Mouse (Mus musculus) kidney, adult 10 weeks (tissue): ENCODE measurements around the gene Wnt10b. TPM values are rescaled to one million over a fixed set of nuclear protein-coding genes. Genes with fewer than 3 reads are reported as not detected.

Experiments used
- polyA plus RNA-seq: library from polyadenylated mRNA; stranded (reverse); fragments of 350-450 nt; fragmentation: Illumina TruSeq; extraction: RNeasy Lipid Tissue Mini Kit (QIAGEN cat#74804); gene quantifications from one replicate; pipeline ENCODE4 v1.2.3, GENCODE M21; 2014; ENCODE audit warnings: low read depth, low replicate concordance

Wnt10b gene
- not detected for polyA plus RNA-seq

GRCm38 (mm10) chr15:98777762-98778161, at the start of gene Wnt10b:
Wnt10b (minus strand) TSS chr15:98778150.

GRCm38 (mm10) chr15:98809390-98809789, 31.4 kb upstream of the Wnt10b start, which contains the start of gene Ddn:
Ddn (minus strand) TSS chr15:98809490.

GRCm38 (mm10) chr15:98789661-98790535, 11.9 kb upstream of the Wnt10b start, which contains the start of gene Wnt1:
Wnt1 (plus strand) TSS chr15:98789857.

GRCm38 (mm10) chr15:98762670-98763529, 15.1 kb downstream of the Wnt10b start, which contains the start of gene Arf3:
Arf3 (minus strand) TSS chr15:98763214.

GRCm38 (mm10) chr15:98727443-98728321, 50.3 kb downstream of the Wnt10b start, which contains the start of gene Fkbp11:
Fkbp11 (minus strand) TSS chr15:98728198.

Other genes starting within 250 kb of the Wnt10b start
- gene Kansl2, start 243.9 kb downstream of the Wnt10b start, polyA plus RNA-seq: 29.9 TPM
- gene Ccnt1, start 207.2 kb downstream of the Wnt10b start, polyA plus RNA-seq: 41.7 TPM
- not detected for gene 4930415O20Rik, start 207.1 kb downstream of the Wnt10b start, polyA plus RNA-seq
- gene Adcy6, start 168.1 kb downstream of the Wnt10b start, polyA plus RNA-seq: 7.5 TPM
- 0.44 TPM for gene Cacnb3, start 147.3 kb downstream of the Wnt10b start, polyA plus RNA-seq
- 2.1 TPM for gene Ddx23, start 115.3 kb downstream of the Wnt10b start, polyA plus RNA-seq
- gene Rnd1, start 100.7 kb downstream of the Wnt10b start, polyA plus RNA-seq: 0.40 TPM
- gene Ccdc65, start 69.9 kb downstream of the Wnt10b start, polyA plus RNA-seq: 0.69 TPM
- not detected for gene Fkbp11, start 50.0 kb downstream of the Wnt10b start, polyA plus RNA-seq
- gene Arf3, start 14.9 kb downstream of the Wnt10b start, polyA plus RNA-seq: 32.6 TPM
- not detected for gene Wnt1, start 11.7 kb upstream of the Wnt10b start, polyA plus RNA-seq
- gene Ddn, start 31.3 kb upstream of the Wnt10b start, polyA plus RNA-seq: 2.7 TPM
- 54.5 TPM for gene Prkag1, start 53.4 kb upstream of the Wnt10b start, polyA plus RNA-seq
- gene Kmt2d, start 93.1 kb upstream of the Wnt10b start, polyA plus RNA-seq: 1.3 TPM
- 4.1 TPM for gene Rhebl1, start 116.4 kb upstream of the Wnt10b start, polyA plus RNA-seq
- gene Dhh, start 120.4 kb upstream of the Wnt10b start, polyA plus RNA-seq: 0.24 TPM
- gene Lmbr1l, start 140.1 kb upstream of the Wnt10b start, polyA plus RNA-seq: 4.0 TPM
- gene Tuba1b, start 156.4 kb upstream of the Wnt10b start, polyA plus RNA-seq: 20.2 TPM
- gene Gm49450, start 175.4 kb upstream of the Wnt10b start, polyA plus RNA-seq: not detected
- gene Tuba1a, start 175.6 kb upstream of the Wnt10b start, polyA plus RNA-seq: 20.8 TPM